In genomic region chrX:99516896-99517524, GRCm38 (mm10) we compare ENCODE assay signal across 16 mouse cellular contexts. TPM values are rescaled to one million over a fixed set of nuclear protein-coding genes. Genes with fewer than 3 reads are reported as not detected.
DNase-seq lines count a peak whose midpoint lies in the region; ATAC-seq and TF ChIP-seq lines count a peak whose summit lies in the region.
"Had no signal": no experiment of that assay in that cellular context is flagged by ENCODE, and none has a peak within 500 bp of the region (broad histone marks: within the 10 kb centered on the region; RNA-seq: fewer than 3 reads in every experiment).

No protein-coding gene starts in this region.

- ATAC-seq in forebrain, embryonic 11.5 days (replicated peaks; ENCODE audit: low FRiP score) = peak; percentile 26; the same call in 1 of the 2 replicates
- ATAC-seq in forebrain, embryonic 13.5 days = no peak
- peak; percentile 37; the same call in 1 of the 2 replicates for ATAC-seq in hindbrain, postnatal 0 days
- no peak for ATAC-seq in activated CD4-positive, CD25-positive, alpha-beta regulatory T cell, adult 4 months

- H3K4me1 ChIP-seq in forebrain, embryonic 11.5 days (replicated peaks; ENCODE audit: control insufficient read depth, insufficient read depth, low read length) = peaks cover 6% of the 10 kb centered on the region; the same call in 1 of the 2 replicates
- H3K4me1 ChIP-seq in forebrain, embryonic 13.5 days = peaks cover 30% of the 10 kb centered on the region; the same call in 1 of the 2 replicates
- H3K4me1 ChIP-seq in hindbrain, postnatal 0 days (ENCODE audit: insufficient read depth, low read length) = no peaks in the 10 kb centered on the region
- H3K4me1 ChIP-seq: liver, embryonic 15.5 days had no signal

- H3K36me3 ChIP-seq in forebrain, embryonic 11.5 days (ENCODE audit: control insufficient read depth, insufficient read depth, low read length) = no peaks in the 10 kb centered on the region
- H3K36me3 ChIP-seq in forebrain, embryonic 13.5 days (ENCODE audit: poor library complexity, severe bottlenecking) = no peaks in the 10 kb centered on the region
- no peaks in the 10 kb centered on the region for H3K36me3 ChIP-seq in hindbrain, postnatal 0 days (ENCODE audit: insufficient read depth, low read length)
- H3K36me3 ChIP-seq: heart, embryonic 12.5 days; liver, embryonic 15.5 days had no signal

- H3K27ac ChIP-seq in forebrain, embryonic 11.5 days (ENCODE audit: low read depth, low read length) = no peak overlapping the region
- no peak overlapping the region for H3K27ac ChIP-seq in forebrain, embryonic 13.5 days
- no peak overlapping the region for H3K27ac ChIP-seq in hindbrain, postnatal 0 days
- H3K27ac ChIP-seq: liver, embryonic 15.5 days had no signal

- no peak for DNase-seq in forebrain, embryonic 11.5 days (ENCODE audit: low spot score)
- DNase-seq in brain, embryonic 14.5 days (ENCODE audit: low read depth) = peak; percentile 34
- DNase-seq in hindbrain, postnatal 0 days (ENCODE audit: low spot score) = no peak
- DNase-seq in retina, adult 2 months (ENCODE audit: low read depth, low spot score) = peak; percentile 52
- DNase-seq in T-cell, adult 2 months (ENCODE audit: low spot score) = no peak
- DNase-seq: adrenal gland, adult 2 months; cerebellum, adult 2 months; heart, postnatal 36 days; kidney, adult 11 months; kidney, postnatal 25 days; lung, postnatal 10 days; thymus, postnatal 36 days had no signal

- peaks cover 39% of the 10 kb centered on the region for H3K27me3 ChIP-seq in forebrain, embryonic 11.5 days (ENCODE audit: control insufficient read depth, insufficient read depth, low read length)
- H3K27me3 ChIP-seq in forebrain, embryonic 13.5 days = peaks cover 34% of the 10 kb centered on the region; the same call in 1 of the 2 replicates
- H3K27me3 ChIP-seq in hindbrain, postnatal 0 days (ENCODE audit: insufficient read depth, low read length) = peaks cover 9% of the 10 kb centered on the region; the same call in 1 of the 2 replicates

- no peak overlapping the region for H3K4me2 ChIP-seq in forebrain, embryonic 11.5 days (ENCODE audit: low read depth, low read length, severe bottlenecking)
- no peak overlapping the region for H3K4me2 ChIP-seq in forebrain, embryonic 13.5 days
- no peak overlapping the region for H3K4me2 ChIP-seq in hindbrain, postnatal 0 days (ENCODE audit: low read depth, low read length)
- H3K4me2 ChIP-seq: heart, embryonic 12.5 days; liver, embryonic 15.5 days had no signal

- no peak overlapping the region for H3K9ac ChIP-seq in forebrain, embryonic 11.5 days (ENCODE audit: low read length)
- H3K9ac ChIP-seq in forebrain, embryonic 13.5 days = no peak overlapping the region
- H3K9ac ChIP-seq in hindbrain, postnatal 0 days (replicated peaks; ENCODE audit: low read length) = no peak overlapping the region
- H3K9ac ChIP-seq: heart, embryonic 12.5 days; liver, embryonic 15.5 days had no signal

- WGBS in forebrain, embryonic 11.5 days = 48% methylated on average over 6 of the region's 6 CpGs
- 47% methylated on average over 6 of the region's 6 CpGs for WGBS in forebrain, embryonic 13.5 days
- WGBS in hindbrain, postnatal 0 days = 64% methylated on average over 6 of the region's 6 CpGs

- no peak for TF ChIP-seq POLR2A in brain, embryonic 14.5 days (IDR thresholded peaks at IDR 0.05; ENCODE audit: borderline replicate concordance, extremely low read depth, insufficient read depth, insufficient read length, poor library complexity, severe bottlenecking)

- no peak for TF ChIP-seq CTCF in brain, embryonic 14.5 days (IDR thresholded peaks at IDR 0.05; ENCODE audit: borderline replicate concordance, extremely low read depth, insufficient read depth, insufficient read length)
- TF ChIP-seq CTCF in hindbrain, postnatal 0 days (IDR thresholded peaks at IDR 0.05; ENCODE audit: low read depth) = no peak

- no peaks in the 10 kb centered on the region for H3K9me3 ChIP-seq in forebrain, embryonic 11.5 days (ENCODE audit: control insufficient read depth, low read length)
- no peaks in the 10 kb centered on the region for H3K9me3 ChIP-seq in forebrain, embryonic 13.5 days (replicated peaks)
- H3K9me3 ChIP-seq in hindbrain, postnatal 0 days (ENCODE audit: low read length) = no peaks in the 10 kb centered on the region
- H3K9me3 ChIP-seq: heart, embryonic 12.5 days; liver, embryonic 15.5 days had no signal

- no peak overlapping the region for H3K4me3 ChIP-seq in forebrain, embryonic 11.5 days (ENCODE audit: low read depth, low read length)
- H3K4me3 ChIP-seq in forebrain, embryonic 13.5 days = no peak overlapping the region
- no peak overlapping the region for H3K4me3 ChIP-seq in hindbrain, postnatal 0 days (ENCODE audit: low read length)
- H3K4me3 ChIP-seq: heart, embryonic 12.5 days; liver, embryonic 15.5 days had no signal

RNA-seq across cellular contexts. Expression of gene Pja1, which starts 45.9 kb away (rescaled TPM):
- polyA plus RNA-seq in forebrain, embryonic 11.5 days (2014; fragmentation: Nextera tagmentation; extraction: Ambion mirVana) = 228 TPM in 2 replicates
- polyA plus RNA-seq in forebrain, embryonic 13.5 days (2015; fragmentation: Nextera tagmentation; extraction: Ambion mirVana) = 316 and 321 TPM in 2 replicates
- 241 and 242 TPM in 2 replicates for polyA plus RNA-seq in brain, embryonic 14.5 days (2012; rRNA removed)
- 194 and 216 TPM in 2 replicates for total RNA-seq in hindbrain, postnatal 0 days (2014; rRNA removed)
- polyA plus RNA-seq in hindbrain, postnatal 0 days (2015; fragmentation: Nextera tagmentation; extraction: Ambion mirVana) = 335 and 344 TPM in 2 replicates
- 10 to 100 TPM; 44.0 to 44.2 TPM for polyA plus RNA-seq in activated CD4-positive, CD25-positive, alpha-beta regulatory T cell, adult 4 months (2017; shearing (Covaris generic))

Comparison
In these comparisons a context has a peak if more than half of its experiments do, and no peak if none do; other contexts are left out.
1. ATAC-seq: peak in forebrain, embryonic 11.5 days (single experiment) and hindbrain, postnatal 0 days (single experiment); none in forebrain, embryonic 13.5 days (single experiment) and activated CD4-positive, CD25-positive, alpha-beta regulatory T cell, adult 4 months (single experiment).
2. DNase-seq: peak in brain, embryonic 14.5 days (single experiment) and retina, adult 2 months (single experiment); none in forebrain, embryonic 11.5 days (single experiment), hindbrain, postnatal 0 days (single experiment) and T-cell, adult 2 months (single experiment).